Mouse (Mus musculus): ENCODE results near the gene Olfr9. TPM values are rescaled to one million over a fixed set of nuclear protein-coding genes. Genes with fewer than 3 reads are reported as not detected.

Gene Olfr9
- polyA plus RNA-seq, 1 experiment, result not detected

DNA sequence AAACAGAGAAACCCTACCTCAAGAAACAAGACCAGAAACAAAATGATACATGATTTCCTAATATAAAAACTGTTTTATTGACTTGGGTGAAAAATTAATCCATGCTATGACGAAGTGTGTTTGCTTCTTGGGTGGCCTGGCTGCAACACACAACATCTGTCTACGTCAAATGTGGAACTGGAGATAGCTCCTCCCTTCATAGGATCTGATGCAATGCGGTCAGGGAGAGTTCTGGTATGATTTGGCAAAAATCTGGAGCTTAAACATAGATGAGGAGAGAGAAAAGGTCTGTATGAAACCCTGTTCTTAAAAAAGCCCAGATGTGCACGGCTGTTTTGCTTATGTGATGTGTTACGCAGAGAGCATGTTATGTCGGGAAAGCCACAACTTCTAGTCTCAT is 23.4 kb upstream of the Olfr9 start:
- TF ChIP-seq USF1 (IDR thresholded peaks at IDR 0.05; ENCODE audit: low read depth), result no peak
- TF ChIP-seq CEBPB (IDR thresholded peaks at IDR 0.05; ENCODE audit: insufficient read depth, poor library complexity, severe bottlenecking), result peak; percentile 50; the same call in 1 of the 2 replicates
- Histone ChIP-seq H3K4me2 (ENCODE audit: low read depth) (no peak overlapping the region), H3ac (ENCODE audit: control insufficient read depth, insufficient read length) (no peak overlapping the region)

DNA sequence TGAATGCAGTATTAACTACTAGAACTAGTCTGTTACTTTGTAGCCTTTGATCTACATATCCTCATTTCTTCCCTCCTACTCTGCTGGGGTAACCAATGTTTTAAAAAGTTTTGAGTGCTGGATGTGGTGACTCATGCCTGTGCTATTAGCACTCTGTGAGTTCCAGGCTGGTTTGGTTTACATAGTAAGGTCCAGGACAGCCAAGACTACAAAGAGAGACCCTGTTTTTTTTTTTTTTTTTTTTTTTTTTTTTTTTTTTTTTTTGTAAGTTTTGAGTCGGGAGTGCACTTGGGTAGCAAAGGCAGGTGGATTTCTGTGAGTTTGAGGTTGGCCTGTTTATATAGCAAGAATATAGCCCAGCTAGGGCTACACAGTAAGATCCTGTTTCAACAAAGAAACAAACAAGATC is 20.9 kb upstream of the Olfr9 start:
- TF ChIP-seq E2F4 (IDR thresholded peaks at IDR 0.05; ENCODE audit: insufficient read depth), result no peak
- TF ChIP-seq MYOG (IDR thresholded peaks at IDR 0.05; ENCODE audit: control insufficient read depth in 1 of 3, insufficient read depth in 1 of 3, insufficient read length in 2 of 3, low read depth in 2 of 3), result no peak
- TF ChIP-seq TCF12 (IDR thresholded peaks at IDR 0.05; ENCODE audit: insufficient read depth, poor library complexity, severe bottlenecking), result no peak
- TF ChIP-seq POLR2A (IDR thresholded peaks at IDR 0.05; ENCODE audit: insufficient read length, low read depth), result no peak
- TF ChIP-seq POLR2AphosphoS2 (IDR thresholded peaks at IDR 0.05; ENCODE audit: insufficient read length, low read depth), result no peak
- TF ChIP-seq CEBPB (IDR thresholded peaks at IDR 0.05; ENCODE audit: insufficient read depth, poor library complexity, severe bottlenecking), result no peak
- TF ChIP-seq REST (IDR thresholded peaks at IDR 0.05; ENCODE audit: insufficient read depth, insufficient read length), result no peak
- TF ChIP-seq SRF (IDR thresholded peaks at IDR 0.05; ENCODE audit: control insufficient read depth, insufficient read length, low read depth), result no peak
- TF ChIP-seq MAX (IDR thresholded peaks at IDR 0.05; ENCODE audit: low read depth), result no peak
- no peak for TF ChIP-seq USF1 (IDR thresholded peaks at IDR 0.05; ENCODE audit: low read depth)
- no peak for TF ChIP-seq MYOD1 (IDR thresholded peaks at IDR 0.05; ENCODE audit: control insufficient read depth in 1 of 3, insufficient read length in 2 of 3, low read depth in 2 of 3)
- TF ChIP-seq TCF3 (IDR thresholded peaks at IDR 0.05; ENCODE audit: insufficient read length, low read depth), result no peak
- Histone ChIP-seq H3K4me3 (no peak overlapping the region), H3K79me2 (ENCODE audit: control insufficient read depth, insufficient read depth) (no peaks in the 10 kb centered on the region), H3K27me3 (ENCODE audit: control insufficient read depth, insufficient read depth, insufficient read length) (no peaks in the 10 kb centered on the region), H3K4me2 (ENCODE audit: low read depth) (peak overlapping the region; percentile 26), H3ac (ENCODE audit: control insufficient read depth, insufficient read length) (no peak overlapping the region), H3K36me3 (ENCODE audit: control insufficient read depth, insufficient read depth) (no peaks in the 10 kb centered on the region)

More for the DNA sequence above, 23.4 kb upstream of the Olfr9 start:
- Histone ChIP-seq H3K36me3 (ENCODE audit: control insufficient read depth, insufficient read depth) (no peaks in the 10 kb centered on the region), H3K4me3 (no peak overlapping the region), H3K79me2 (ENCODE audit: control insufficient read depth, insufficient read depth) (no peaks in the 10 kb centered on the region), H3K27me3 (ENCODE audit: control insufficient read depth, insufficient read depth, insufficient read length) (no peaks in the 10 kb centered on the region)

DNA sequence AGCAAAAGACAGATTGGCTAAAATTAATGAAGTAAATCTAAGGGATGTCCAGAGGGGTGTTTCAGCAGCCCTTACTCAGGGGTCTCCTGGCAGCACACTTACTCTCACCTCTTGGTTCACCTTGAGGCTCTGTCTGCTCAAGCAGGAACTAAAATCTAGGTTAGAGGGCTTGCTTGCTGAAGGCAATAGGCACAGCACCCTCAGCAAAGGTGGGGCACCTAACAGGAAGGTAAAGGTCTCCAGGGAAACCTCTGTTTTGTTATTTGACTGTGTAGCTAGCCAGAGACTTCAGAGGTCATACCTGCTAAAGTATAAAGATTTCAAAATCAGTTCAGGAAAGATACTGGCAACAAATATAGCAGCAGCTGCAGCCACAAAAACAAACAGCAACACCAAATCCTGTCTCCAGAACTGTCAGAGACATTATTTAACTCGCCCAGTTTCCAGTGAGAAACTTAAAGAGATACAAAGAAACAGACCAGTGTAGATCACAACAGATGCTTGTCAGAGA is 18.4 kb upstream of the Olfr9 start:
- no peak overlapping the region for H3ac ChIP-seq (ENCODE audit: control insufficient read depth, insufficient read length)

DNA sequence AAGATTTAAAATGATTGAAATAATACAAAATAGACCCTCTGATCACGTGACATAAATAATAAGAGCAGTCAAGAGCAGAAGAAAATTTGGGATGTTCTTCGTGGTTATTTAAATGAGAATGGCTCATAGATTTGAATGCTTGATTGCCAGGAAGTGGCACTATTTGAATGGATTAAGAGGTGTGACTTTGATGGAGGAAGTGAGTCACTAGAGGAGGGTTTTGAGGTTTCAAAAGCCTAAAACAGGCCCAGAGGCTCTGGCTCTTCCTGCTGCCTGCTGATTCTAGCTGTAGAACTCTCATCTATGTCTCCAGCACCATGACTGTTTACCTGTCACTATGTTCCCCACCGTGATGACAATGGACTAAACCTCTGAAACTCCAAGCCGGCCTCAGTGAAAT is 16.4 kb upstream of the Olfr9 start:
- Histone ChIP-seq H3K4me2 (ENCODE audit: low read depth) (no peak overlapping the region), H3K4me3 (no peak overlapping the region), H3K27me3 (ENCODE audit: control insufficient read depth, insufficient read depth, insufficient read length) (no peaks in the 10 kb centered on the region), H3ac (ENCODE audit: control insufficient read depth, insufficient read length) (no peak overlapping the region), H3K36me3 (ENCODE audit: control insufficient read depth, insufficient read depth) (no peaks in the 10 kb centered on the region), H3K79me2 (ENCODE audit: control insufficient read depth, insufficient read depth) (no peaks in the 10 kb centered on the region)
- TF ChIP-seq MYOD1 (IDR thresholded peaks at IDR 0.05; ENCODE audit: control insufficient read depth in 1 of 3, insufficient read length in 2 of 3, low read depth in 2 of 3) (no peak), POLR2AphosphoS2 (IDR thresholded peaks at IDR 0.05; ENCODE audit: insufficient read length, low read depth) (no peak), CEBPB (IDR thresholded peaks at IDR 0.05; ENCODE audit: insufficient read depth, poor library complexity, severe bottlenecking) (no peak)

More for the DNA sequence above, 18.4 kb upstream of the Olfr9 start:
- no peaks in the 10 kb centered on the region for H3K36me3 ChIP-seq (ENCODE audit: control insufficient read depth, insufficient read depth)
- H3K4me2 ChIP-seq (ENCODE audit: low read depth), result no peak overlapping the region
- TF ChIP-seq E2F4 (IDR thresholded peaks at IDR 0.05; ENCODE audit: insufficient read depth) (no peak), POLR2AphosphoS2 (IDR thresholded peaks at IDR 0.05; ENCODE audit: insufficient read length, low read depth) (no peak), CEBPB (IDR thresholded peaks at IDR 0.05; ENCODE audit: insufficient read depth, poor library complexity, severe bottlenecking) (no peak), MAX (IDR thresholded peaks at IDR 0.05; ENCODE audit: low read depth) (no peak), USF1 (IDR thresholded peaks at IDR 0.05; ENCODE audit: low read depth) (no peak), POLR2A (IDR thresholded peaks at IDR 0.05; ENCODE audit: insufficient read length, low read depth) (no peak), TCF3 (IDR thresholded peaks at IDR 0.05; ENCODE audit: insufficient read length, low read depth) (no peak), MYOG (IDR thresholded peaks at IDR 0.05; ENCODE audit: control insufficient read depth in 1 of 3, insufficient read depth in 1 of 3, insufficient read length in 2 of 3, low read depth in 2 of 3) (no peak), SRF (IDR thresholded peaks at IDR 0.05; ENCODE audit: control insufficient read depth, insufficient read length, low read depth) (no peak), MYOD1 (IDR thresholded peaks at IDR 0.05; ENCODE audit: control insufficient read depth in 1 of 3, insufficient read length in 2 of 3, low read depth in 2 of 3) (no peak), REST (IDR thresholded peaks at IDR 0.05; ENCODE audit: insufficient read depth, insufficient read length) (no peak), TCF12 (IDR thresholded peaks at IDR 0.05; ENCODE audit: insufficient read depth, poor library complexity, severe bottlenecking) (no peak)
- H3K4me3 ChIP-seq, result no peak overlapping the region
- no peaks in the 10 kb centered on the region for H3K79me2 ChIP-seq (ENCODE audit: control insufficient read depth, insufficient read depth)
- no peaks in the 10 kb centered on the region for H3K27me3 ChIP-seq (ENCODE audit: control insufficient read depth, insufficient read depth, insufficient read length)

DNA sequence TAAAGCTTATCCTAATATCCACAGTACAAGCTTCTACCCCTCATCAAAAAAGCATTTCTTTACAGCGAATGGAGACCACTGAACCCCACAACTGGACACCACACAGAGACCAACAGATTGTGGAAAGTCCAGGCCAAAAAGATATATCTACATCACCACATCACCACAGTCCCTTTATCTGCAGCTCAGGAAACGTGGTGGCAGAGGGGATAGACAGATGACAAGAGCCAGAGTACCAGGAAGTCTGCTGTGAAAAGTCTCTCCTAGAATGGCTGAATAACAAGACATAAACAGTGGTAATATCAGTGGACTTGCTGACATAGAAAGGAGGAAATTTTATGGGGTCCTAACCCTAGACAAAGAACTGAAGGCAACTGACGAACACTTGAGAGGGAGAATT is 12.8 kb upstream of the Olfr9 start:
- no peak for TF ChIP-seq TCF12 (IDR thresholded peaks at IDR 0.05; ENCODE audit: insufficient read depth, poor library complexity, severe bottlenecking)
- TF ChIP-seq SRF (IDR thresholded peaks at IDR 0.05; ENCODE audit: control insufficient read depth, insufficient read length, low read depth), result no peak
- no peak for TF ChIP-seq MAX (IDR thresholded peaks at IDR 0.05; ENCODE audit: low read depth)
- TF ChIP-seq MYOG (IDR thresholded peaks at IDR 0.05; ENCODE audit: control insufficient read depth in 1 of 3, insufficient read depth in 1 of 3, insufficient read length in 2 of 3, low read depth in 2 of 3), result no peak
- no peak for TF ChIP-seq POLR2AphosphoS2 (IDR thresholded peaks at IDR 0.05; ENCODE audit: insufficient read length, low read depth)
- no peak for TF ChIP-seq USF1 (IDR thresholded peaks at IDR 0.05; ENCODE audit: low read depth)
- TF ChIP-seq REST (IDR thresholded peaks at IDR 0.05; ENCODE audit: insufficient read depth, insufficient read length), result no peak
- no peak overlapping the region for H3K4me3 ChIP-seq
- H3K79me2 ChIP-seq (ENCODE audit: control insufficient read depth, insufficient read depth), result no peaks in the 10 kb centered on the region
- H3ac ChIP-seq (ENCODE audit: control insufficient read depth, insufficient read length), result no peak overlapping the region
- no peak overlapping the region for H3K4me2 ChIP-seq (ENCODE audit: low read depth)
- no peaks in the 10 kb centered on the region for H3K36me3 ChIP-seq (ENCODE audit: control insufficient read depth, insufficient read depth)
- H3K27me3 ChIP-seq (ENCODE audit: control insufficient read depth, insufficient read depth, insufficient read length), result no peaks in the 10 kb centered on the region

All from myocyte (in vitro differentiated cells).